Mouse (Mus musculus) lung, postnatal 0 days (tissue): ENCODE data around the gene Chrna7. TPM values are rescaled to one million over a fixed set of nuclear protein-coding genes. Genes with fewer than 3 reads are reported as not detected.
A peak's percentile ranks its signal among the peaks of the same experiment; 100 is the strongest.

Experiments used
- ATAC-seq: fragments of 200-750 bp; cut with Nextera tagmentation; 2 replicates; pipeline ENCODE4 v1.8.0; 2017; ENCODE audit warnings: moderate library complexity
- DNase-seq: peaks from one replicate; pipeline ENCODE4 v3.0.0-alpha.2; 2016; ENCODE audit warnings: low spot score
- H3K27ac ChIP-seq: fragments of 300-500 bp; sonication (generic); 2 replicates; pipeline ENCODE4 v1.5.1; 2014; ENCODE audit warnings: antibody characterized with exemption, mild to moderate bottlenecking, low read length, mixed read lengths
- H3K27me3 ChIP-seq: fragments of 300-500 bp; sonication (generic); replicated peaks from 2 replicates; pipeline ENCODE4 v1.6.1; 2014; ENCODE audit warnings: low read length, mixed read lengths; ENCODE audit not compliant: insufficient read depth
- H3K36me3 ChIP-seq: fragments of 300-500 bp; sonication (generic); 2 replicates; pipeline ENCODE4 v1.6.1; 2014; ENCODE audit warnings: low read length, mixed read lengths; ENCODE audit not compliant: insufficient read depth
- H3K4me1 ChIP-seq: fragments of 300-500 bp; sonication (generic); 2 replicates; pipeline ENCODE4 v1.6.1; 2014; ENCODE audit warnings: antibody characterized with exemption, low read depth, low read length, mixed read lengths; ENCODE audit not compliant: insufficient read depth
- H3K4me2 ChIP-seq: fragments of 300-500 bp; sonication (generic); replicated peaks from 2 replicates; pipeline ENCODE4 v1.6.1; 2014; ENCODE audit warnings: low read depth, mild to moderate bottlenecking, low read length, moderate library complexity, mixed read lengths
- H3K4me3 ChIP-seq: fragments of 300-500 bp; sonication (generic); 2 replicates; pipeline ENCODE4 v1.5.1; 2014; ENCODE audit warnings: low read depth, low read length
- H3K9ac ChIP-seq: fragments of 300-500 bp; sonication (generic); replicated peaks from 2 replicates; pipeline ENCODE4 v1.6.1; 2014; ENCODE audit warnings: low read depth, mild to moderate bottlenecking
- H3K9me3 ChIP-seq: fragments of 300-500 bp; sonication (generic); 2 replicates; pipeline ENCODE4 v1.6.1; 2016; ENCODE audit warnings: low read length, mixed read lengths
- CTCF ChIP-seq: IDR thresholded peaks from 2 replicates; pipeline ENCODE4 v1.5.1; 2016; ENCODE audit warnings: antibody characterized with exemption, mild to moderate bottlenecking
- EP300 ChIP-seq: IDR thresholded peaks from 2 replicates; pipeline ENCODE4 v1.6.1; 2016; ENCODE audit warnings: antibody characterized with exemption, mild to moderate bottlenecking, control low read depth
- WGBS: fragments of 180-500 bp; shearing (Covaris S2); extraction: QIAGEN DNeasy Blood & Tissue Kit; methylation state at CpG from one replicate; pipeline ENCODE4 v1.1.7; 2014; 5-methylcytosine and 5-hydroxymethylcytosine counted together
- polyA plus RNA-seq: library from polyadenylated mRNA; unstranded; fragments of >200 nt; fragmentation: Nextera tagmentation; extraction: Ambion mirVana; gene quantifications from 2 replicates; pipeline ENCODE4 v1.2.1, GENCODE M21; 2015

Chrna7 gene
- 0.05 and 0.06 TPM in 2 replicates for polyA plus RNA-seq

GRCm38 (mm10) chr7:63212084-63212723, at the start of gene Chrna7:
TSS of gene Chrna7 (minus strand) at chr7:63212569.
- Histone ChIP-seq H3K9ac (0 out of 2 replicates have a peak within 1 kb of the TSS, but pooled peaks have one; percentile 19), H3K4me1 (peaks cover 6% of the 10 kb centered on the region; the same call in 1 of the 2 replicates), H3K27ac (no peak within 1 kb of the TSS), H3K4me3 (peak within 1 kb of the TSS; percentile 47), H3K36me3 (no peaks in the 10 kb centered on the region), H3K9me3 (no peaks in the 10 kb centered on the region), H3K4me2 (peak within 1 kb of the TSS; percentile 94), H3K27me3 (no peaks in the 10 kb centered on the region)
- DNase-seq (peak; percentile 71), ATAC-seq (peak; percentile 95)
- no peak for TF ChIP-seq EP300
- peak; percentile 70 for TF ChIP-seq CTCF
- WGBS = under 1% methylated on average over 63 of the region's 73 CpGs

- no peaks in the 10 kb centered on the region for H3K4me1 ChIP-seq
- DNase-seq (no peak), ATAC-seq (no peak)
- TF ChIP-seq CTCF = no peak
- no peak for TF ChIP-seq EP300
- H3K27me3 ChIP-seq = no peaks in the 10 kb centered on the region
- H3K36me3 ChIP-seq = no peaks in the 10 kb centered on the region
- no peak overlapping the region for H3K9ac ChIP-seq
- no peak overlapping the region for H3K4me2 ChIP-seq
- H3K4me3 ChIP-seq = no peak overlapping the region
- no peaks in the 10 kb centered on the region for H3K9me3 ChIP-seq
- no peak overlapping the region for H3K27ac ChIP-seq
- WGBS = 75% methylated on average over 2 of the region's 2 CpGs
Measured at GRCm38 (mm10) chr7:63249404-63249803, 37.0 kb upstream of the Chrna7 start.

GRCm38 (mm10) chr7:63237852-63238516, 25.6 kb upstream of the Chrna7 start:
- H3K27me3 ChIP-seq = no peaks in the 10 kb centered on the region
- no peak overlapping the region for H3K4me3 ChIP-seq
- H3K4me2 ChIP-seq = no peak overlapping the region
- no peaks in the 10 kb centered on the region for H3K9me3 ChIP-seq
- H3K27ac ChIP-seq = no peak overlapping the region
- 55% methylated on average over 3 of the region's 3 CpGs for WGBS
- TF ChIP-seq CTCF (no peak), EP300 (no peak)
- no peaks in the 10 kb centered on the region for H3K4me1 ChIP-seq
- DNase-seq (no peak), ATAC-seq (no peak)
- no peaks in the 10 kb centered on the region for H3K36me3 ChIP-seq
- H3K9ac ChIP-seq = no peak overlapping the region

GRCm38 (mm10) chr7:63225066-63225780, 12.9 kb upstream of the Chrna7 start:
- no peaks in the 10 kb centered on the region for H3K36me3 ChIP-seq
- ATAC-seq (no peak), DNase-seq (no peak)
- no peak overlapping the region for H3K4me3 ChIP-seq
- H3K4me1 ChIP-seq = no peaks in the 10 kb centered on the region
- no peak overlapping the region for H3K4me2 ChIP-seq
- H3K9me3 ChIP-seq = no peaks in the 10 kb centered on the region
- H3K27me3 ChIP-seq = no peaks in the 10 kb centered on the region
- TF ChIP-seq EP300 (no peak), CTCF (no peak)
- H3K27ac ChIP-seq = no peak overlapping the region
- H3K9ac ChIP-seq = no peak overlapping the region
- 41% methylated on average over 7 of the region's 7 CpGs for WGBS

- H3K27me3 ChIP-seq = no peaks in the 10 kb centered on the region
- TF ChIP-seq CTCF (no peak), EP300 (no peak)
- H3K27ac ChIP-seq = no peak overlapping the region
- H3K4me2 ChIP-seq = peak overlapping the region; percentile 94
- ATAC-seq (no peak), DNase-seq (no peak)
- H3K36me3 ChIP-seq = no peaks in the 10 kb centered on the region
- WGBS = 2% methylated on average over 13 of the region's 13 CpGs
- peaks cover 6% of the 10 kb centered on the region; the same call in 1 of the 2 replicates for H3K4me1 ChIP-seq
- H3K4me3 ChIP-seq = peak overlapping the region; percentile 47
- no peak overlapping the region for H3K9ac ChIP-seq
- no peaks in the 10 kb centered on the region for H3K9me3 ChIP-seq
Measured at GRCm38 (mm10) chr7:63211641-63212083, 707 bp downstream of the Chrna7 start.

GRCm38 (mm10) chr7:63209501-63209900, 2.9 kb downstream of the Chrna7 start:
- Histone ChIP-seq H3K27me3 (no peaks in the 10 kb centered on the region), H3K36me3 (no peaks in the 10 kb centered on the region), H3K27ac (no peak overlapping the region), H3K4me1 (peaks cover 6% of the 10 kb centered on the region; the same call in 1 of the 2 replicates), H3K4me3 (no peak overlapping the region), H3K9me3 (no peaks in the 10 kb centered on the region), H3K9ac (no peak overlapping the region), H3K4me2 (no peak overlapping the region)
- WGBS = 18% methylated on average over 4 of the region's 4 CpGs
- TF ChIP-seq EP300 (no peak), CTCF (no peak)
- no peak for ATAC-seq
- no peak for DNase-seq
